Mouse (Mus musculus) cerebellum, adult 2 months (tissue): ENCODE measurements around the gene Apip.

Experiments used
- CTCF ChIP-seq: fragments of 200-500 bp; IDR thresholded peaks from 2 replicates; pipeline ENCODE4 v1.5.1; 2011; ENCODE audit warnings: low read depth, mild to moderate bottlenecking, control low read depth, low read length, moderate library complexity, borderline replicate concordance; ENCODE audit not compliant: insufficient read depth
- POLR2A ChIP-seq: fragments of 200-500 bp; IDR thresholded peaks from 2 replicates; pipeline ENCODE4 v1.6.1; 2011; ENCODE audit warnings: low read length, control low read depth, borderline replicate concordance; ENCODE audit not compliant: insufficient read depth

- TF ChIP-seq CTCF (no peak), POLR2A (no peak)
These were observed 5.8 kb upstream of the Apip start for GRCm38 (mm10) chr2:103067552-103068207.
